Mouse (Mus musculus): ENCODE measurements at regions not wholly inside any gene's neighbourhood (a gene's known extent, or its start where the extent isn't known, plus 50 kb on each side); places are given as distances from the start of the nearest gene placed in this dataset.

GRCm38 (mm10) chr13:44175300-44176036 is 390.9 kb downstream of the Cd83 start:
- no peak for DNase-seq (ENCODE audit: extremely low spot score, low spot score)

GRCm38 (mm10) chr13:44176121-44176520 is 391.5 kb downstream of the Cd83 start:
- no peak for DNase-seq (ENCODE audit: extremely low spot score, low spot score)

GRCm38 (mm10) chr13:44178006-44178405 is 393.4 kb downstream of the Cd83 start:
- DNase-seq (ENCODE audit: extremely low spot score, low spot score): no peak

GRCm38 (mm10) chr13:44180384-44180783 is 395.8 kb downstream of the Cd83 start:
- DNase-seq (ENCODE audit: extremely low spot score, low spot score): no peak

GRCm38 (mm10) chr13:44182544-44183191 is 398.1 kb downstream of the Cd83 start:
- no peak for DNase-seq (ENCODE audit: extremely low spot score, low spot score)

GRCm38 (mm10) chr13:44195365-44195764 is 410.8 kb downstream of the Cd83 start:
- DNase-seq (ENCODE audit: extremely low spot score, low spot score): no peak

GRCm38 (mm10) chr13:44206042-44206441 is 421.5 kb downstream of the Cd83 start:
- DNase-seq (ENCODE audit: extremely low spot score, low spot score): no peak

- no peak for DNase-seq (ENCODE audit: extremely low spot score, low spot score)
Measured at GRCm38 (mm10) chr13:44206448-44206847, 421.9 kb downstream of the Cd83 start.

- DNase-seq (ENCODE audit: extremely low spot score, low spot score): no peak
Measured at GRCm38 (mm10) chr13:44207400-44208005, 422.9 kb downstream of the Cd83 start.

- DNase-seq (ENCODE audit: extremely low spot score, low spot score): no peak
Measured at GRCm38 (mm10) chr13:44209036-44209435, 424.5 kb downstream of the Cd83 start.

- no peak for DNase-seq (ENCODE audit: extremely low spot score, low spot score)
Measured at GRCm38 (mm10) chr13:44210123-44210522, 425.5 kb downstream of the Cd83 start.

- no peak for DNase-seq (ENCODE audit: extremely low spot score, low spot score)
Measured at GRCm38 (mm10) chr13:44212356-44212755, 427.8 kb downstream of the Cd83 start.

- no peak for DNase-seq (ENCODE audit: extremely low spot score, low spot score)
Measured at GRCm38 (mm10) chr13:44212936-44213335, 428.4 kb downstream of the Cd83 start.

GRCm38 (mm10) chr13:44218266-44218665 is 433.7 kb downstream of the Cd83 start:
- DNase-seq (ENCODE audit: extremely low spot score, low spot score): no peak

- no peak for DNase-seq (ENCODE audit: extremely low spot score, low spot score)
Measured at GRCm38 (mm10) chr13:44221721-44222120, 437.1 kb downstream of the Cd83 start.

- no peak for DNase-seq (ENCODE audit: extremely low spot score, low spot score)
Measured at GRCm38 (mm10) chr13:44222335-44222734, 437.8 kb downstream of the Cd83 start.

GRCm38 (mm10) chr13:44227706-44228459 is 443.3 kb downstream of the Cd83 start:
- DNase-seq (ENCODE audit: extremely low spot score, low spot score): no peak

GRCm38 (mm10) chr13:44228540-44229135 is 444.1 kb downstream of the Cd83 start:
- DNase-seq (ENCODE audit: extremely low spot score, low spot score): no peak

- no peak for DNase-seq (ENCODE audit: extremely low spot score, low spot score)
Measured at GRCm38 (mm10) chr13:44229136-44229611, 444.6 kb downstream of the Cd83 start.

- DNase-seq (ENCODE audit: extremely low spot score, low spot score): peak; percentile 20
Measured at GRCm38 (mm10) chr13:44231403-44231802, 446.8 kb downstream of the Cd83 start.
